Mouse (Mus musculus): ENCODE measurements around the gene Kcnma1.

Gene Kcnma1

DNA sequence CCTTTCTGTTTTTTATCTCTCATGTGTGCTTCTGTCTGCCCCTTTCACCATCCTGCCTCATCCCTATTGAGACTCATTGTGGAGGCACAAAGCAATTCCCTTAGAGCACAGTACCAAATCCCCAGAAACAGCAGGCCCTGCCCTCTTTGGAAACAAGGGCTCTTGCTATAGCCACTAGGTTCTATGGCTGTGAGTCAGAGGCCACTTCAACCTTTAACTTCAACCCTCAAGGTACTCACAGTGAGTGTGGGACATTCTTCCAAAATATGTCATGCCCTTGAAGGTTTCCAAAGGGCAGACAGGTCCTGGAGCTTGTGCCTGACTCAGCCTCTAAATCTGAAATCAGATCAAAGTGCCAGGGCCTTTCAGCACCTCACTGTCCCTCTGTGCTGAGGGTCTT, 272.8 kb downstream of the Kcnma1 start:
- ChIA-PET CTCF (no interaction called here), POLR2A (no interaction called here)

DNA sequence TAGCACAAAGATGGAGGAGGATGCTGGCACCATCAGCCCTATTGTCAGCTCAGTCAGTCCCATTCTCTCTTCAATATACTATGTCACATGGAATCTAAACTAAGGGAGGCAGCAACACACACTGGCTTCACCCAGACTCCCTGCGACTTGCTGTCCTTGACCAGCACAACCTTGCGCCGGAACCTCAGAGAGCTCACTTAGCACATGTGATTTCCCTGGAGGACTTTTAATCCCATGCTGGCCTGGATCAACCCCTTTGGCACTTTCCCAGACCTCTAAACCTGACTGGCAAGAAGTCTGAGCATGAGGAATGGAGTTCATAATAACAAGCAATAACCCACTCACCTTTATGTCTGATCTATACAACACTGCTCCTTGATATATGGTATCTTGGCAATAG, 280.1 kb downstream of the Kcnma1 start:
- ChIA-PET CTCF (no interaction called here), POLR2A (no interaction called here)

DNA sequence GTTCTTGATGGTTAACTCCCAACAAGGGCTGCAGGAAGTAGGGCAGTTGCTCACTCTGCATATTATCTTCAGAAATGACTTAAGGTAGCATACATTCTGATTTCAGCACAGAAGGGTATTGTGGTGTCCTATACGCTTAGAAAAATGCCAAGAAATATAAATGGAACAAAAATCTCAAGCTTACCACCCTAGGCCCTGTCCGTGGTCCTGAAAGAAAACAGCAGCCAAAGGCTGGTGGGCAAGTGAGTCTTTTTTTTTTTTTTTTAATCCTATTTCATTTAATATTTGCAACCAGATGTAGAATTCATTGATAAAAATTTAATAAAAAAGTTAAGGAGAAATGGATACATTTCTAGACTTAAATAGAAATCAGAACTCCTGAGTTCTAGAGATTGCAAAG, 284.9 kb downstream of the Kcnma1 start:
- POLR2A ChIA-PET: no interaction called here
- CTCF ChIA-PET: interaction anchor here in 2 of 4 experiments (0.6 to 0.7 kb wide), 2 partner anchors 500 to 1071 kb away, joined by 3 to 4 read pairs; no protein-coding TSS in a partner anchor

DNA sequence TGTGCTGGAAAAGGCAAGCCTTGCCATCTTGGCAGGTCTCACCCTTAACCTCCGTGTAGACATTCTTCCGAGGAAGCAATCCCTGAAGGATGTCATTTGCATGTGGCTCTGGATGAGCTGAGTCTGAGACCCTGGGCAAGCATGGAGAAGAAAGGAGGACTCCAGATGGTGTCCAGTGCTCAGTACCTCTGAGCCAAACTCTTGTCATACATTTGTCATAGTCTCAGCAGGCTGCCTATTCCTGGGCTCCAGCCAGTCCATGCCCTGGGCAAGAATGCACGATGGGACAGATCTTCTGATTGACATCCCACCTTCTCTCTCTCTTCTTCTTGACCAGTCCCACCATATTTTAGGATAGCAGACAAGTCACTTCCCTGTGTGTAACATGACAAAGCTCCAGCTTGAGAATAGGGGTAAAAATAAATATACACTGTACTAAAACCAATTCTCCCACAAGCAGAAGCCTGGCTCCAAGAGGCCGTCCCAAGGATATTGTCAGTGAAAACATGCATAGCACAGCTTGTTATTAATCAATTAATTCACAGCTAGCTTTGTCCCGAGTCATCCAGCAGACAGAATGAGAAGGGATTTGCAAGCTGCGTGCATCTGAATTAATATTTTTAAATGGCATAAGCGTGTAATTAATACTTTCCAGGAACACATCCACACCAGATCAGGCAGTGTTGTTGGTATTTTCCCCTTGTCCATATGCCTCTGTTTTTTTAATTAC, 290.4 kb downstream of the Kcnma1 start:
- CTCF ChIA-PET: no interaction called here

DNA sequence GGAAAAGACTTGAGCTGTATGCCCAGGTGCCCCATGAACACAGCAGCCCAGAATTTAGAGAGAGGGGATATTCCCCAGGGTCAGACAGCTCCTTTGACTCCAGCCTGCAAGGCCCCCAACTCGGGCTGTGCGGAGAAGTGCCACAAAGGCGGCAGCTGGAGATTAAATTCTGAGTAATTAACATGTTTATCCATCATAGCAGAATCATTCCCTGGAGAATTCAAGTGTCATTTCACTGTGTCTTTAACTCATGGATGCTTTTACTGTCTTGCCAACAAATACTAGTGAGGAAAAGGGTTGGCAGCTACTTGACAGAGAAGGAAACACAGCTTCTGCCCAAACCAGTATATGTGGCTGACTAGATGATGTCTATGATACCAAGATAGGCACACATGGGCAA, 295.0 kb downstream of the Kcnma1 start:
- POLR2A ChIA-PET: no interaction called here
- CTCF ChIA-PET: no interaction called here

More for the DNA sequence above, 290.4 kb downstream of the Kcnma1 start:
- POLR2A ChIA-PET: interaction anchor here in 1 of 4 experiments (0.6 kb wide), 1 partner anchor 28 kb away, joined by 3 read pairs; no protein-coding TSS in a partner anchor

DNA sequence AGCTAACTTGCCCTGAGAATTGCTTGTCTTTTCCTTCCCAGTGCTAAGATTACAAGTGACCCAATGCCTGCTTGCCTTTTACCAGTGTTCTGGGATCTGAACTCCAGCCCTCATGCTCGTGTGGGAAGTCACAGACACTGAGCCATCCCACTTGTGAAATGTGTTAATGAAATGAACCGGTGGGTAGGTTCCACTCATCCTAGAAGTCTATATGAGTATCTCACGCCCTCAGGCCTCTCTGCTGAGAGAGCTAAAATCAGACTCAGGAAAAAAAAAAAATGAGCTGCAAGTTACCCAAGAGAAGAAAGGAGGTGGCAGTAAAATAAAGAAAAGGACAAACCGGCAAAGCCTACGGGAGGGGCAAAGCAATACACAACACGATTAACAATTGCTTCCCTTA, 295.6 kb downstream of the Kcnma1 start:
- ChIA-PET CTCF (no interaction called here), POLR2A (no interaction called here)

DNA sequence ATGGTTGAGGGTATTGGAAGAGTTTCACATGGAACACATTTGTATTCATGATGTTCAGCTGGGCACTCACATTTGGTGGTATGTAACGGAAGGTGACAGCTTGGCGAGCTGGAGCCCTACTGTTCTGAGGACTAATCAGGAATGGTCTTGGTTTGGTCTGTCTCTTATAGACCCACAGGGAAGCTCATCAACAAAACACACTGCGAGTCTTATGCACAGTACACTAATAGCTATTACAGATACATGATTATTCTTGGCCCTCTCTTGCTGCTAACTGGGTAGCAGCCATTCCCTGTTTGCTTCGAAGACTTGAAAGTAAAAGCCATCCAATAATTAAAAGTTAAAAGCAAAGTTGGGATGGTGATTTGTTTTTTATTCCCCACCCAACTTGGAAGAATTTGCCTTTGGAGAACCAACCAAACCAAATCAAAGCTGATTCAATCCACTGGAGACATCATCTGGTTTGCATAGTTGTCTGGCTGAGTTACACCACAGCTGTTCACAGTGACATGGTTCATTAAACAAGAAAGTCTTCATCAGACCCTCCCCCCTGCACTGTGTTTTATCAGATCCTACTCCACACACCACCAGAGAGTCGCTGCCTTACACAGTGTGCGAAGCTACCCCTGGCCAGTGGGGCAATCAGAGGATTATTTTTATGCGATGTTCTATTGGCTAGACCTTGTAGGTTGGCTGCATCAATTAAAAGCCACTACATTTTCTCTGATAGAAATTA, 299.7 kb downstream of the Kcnma1 start:
- POLR2A ChIA-PET: no interaction called here
- CTCF ChIA-PET: no interaction called here

DNA sequence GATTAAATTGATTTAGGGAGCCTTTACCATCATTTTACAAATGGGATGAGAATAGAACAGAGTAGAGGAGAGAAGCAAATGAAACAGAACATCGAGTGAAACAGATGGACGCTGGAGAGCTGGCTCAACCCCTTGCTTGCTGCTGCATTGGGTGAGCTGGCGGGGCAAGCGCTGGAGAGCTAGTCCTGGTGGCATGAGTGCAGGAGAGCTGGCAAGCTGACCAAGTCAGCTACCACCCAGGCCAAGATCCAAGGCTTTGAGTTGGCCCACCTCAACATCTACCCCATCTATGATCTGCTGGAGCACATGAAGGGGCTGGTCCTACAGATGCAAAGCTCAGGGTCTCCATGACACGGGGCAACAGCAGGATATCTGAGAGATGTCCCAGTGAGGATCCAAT, 301.4 kb downstream of the Kcnma1 start:
- ChIA-PET CTCF (no interaction called here), POLR2A (no interaction called here)

DNA sequence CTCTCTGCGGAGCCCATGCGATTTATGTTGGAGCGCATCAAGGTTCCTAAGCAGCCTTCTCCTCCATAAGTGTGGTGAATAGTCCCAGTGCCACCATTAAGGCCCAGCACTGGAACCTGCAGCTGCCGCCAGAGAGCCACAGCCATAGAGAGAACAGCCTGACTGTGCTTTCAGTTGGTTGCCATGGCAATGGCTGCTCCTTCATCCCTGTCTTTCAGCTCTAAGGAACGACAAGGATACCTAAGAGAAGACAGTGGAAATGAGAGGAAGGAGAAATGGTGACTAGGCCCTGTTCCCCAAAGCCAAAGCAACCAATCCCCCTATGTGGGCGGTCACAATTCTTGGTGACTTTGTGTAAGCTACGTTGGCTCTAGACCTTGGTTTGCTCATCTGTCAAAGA, 303.3 kb downstream of the Kcnma1 start:
- ChIA-PET CTCF (no interaction called here), POLR2A (no interaction called here)

DNA sequence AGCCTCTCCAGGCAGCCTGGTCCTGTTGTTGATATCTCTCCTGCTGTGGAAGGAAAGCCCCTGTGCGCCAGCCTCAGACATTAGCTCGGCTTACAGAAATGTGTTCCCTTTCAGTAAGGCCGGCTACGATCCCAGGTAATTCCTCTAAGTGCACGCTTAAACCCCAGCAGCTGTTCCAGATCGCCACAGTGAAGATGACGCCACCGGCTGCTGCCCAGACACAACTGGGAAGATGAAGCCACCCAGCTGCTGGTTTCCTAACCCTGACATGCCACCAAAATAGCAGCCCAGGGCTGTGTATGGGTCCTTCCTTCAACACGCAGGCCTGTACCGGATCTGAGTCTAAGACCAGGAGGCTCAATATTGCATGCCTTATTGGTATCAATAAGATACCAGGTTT, 307.5 kb downstream of the Kcnma1 start:
- CTCF ChIA-PET: no interaction called here

DNA sequence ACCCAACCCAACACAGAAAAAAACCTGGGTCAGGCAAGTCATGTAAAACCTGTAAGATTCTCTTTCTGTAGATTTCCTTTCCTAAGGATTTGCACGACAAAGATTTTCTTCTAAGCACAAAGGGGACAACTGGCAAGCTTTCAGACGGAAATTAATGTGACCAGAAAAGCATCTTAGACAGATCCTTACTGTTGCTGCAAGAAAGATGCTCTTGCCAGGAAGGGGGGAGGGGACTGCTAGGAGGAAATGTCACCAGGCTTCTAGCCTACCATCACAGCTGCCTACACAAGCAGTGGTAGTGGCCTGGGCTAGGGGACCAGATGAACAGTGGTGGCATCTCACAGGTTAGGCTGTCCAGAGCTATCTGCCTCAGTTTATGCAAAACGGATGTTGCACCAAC, 308.6 kb downstream of the Kcnma1 start:
- ChIA-PET CTCF (no interaction called here), POLR2A (no interaction called here)

More for the DNA sequence above, 307.5 kb downstream of the Kcnma1 start:
- POLR2A ChIA-PET: no interaction called here

DNA sequence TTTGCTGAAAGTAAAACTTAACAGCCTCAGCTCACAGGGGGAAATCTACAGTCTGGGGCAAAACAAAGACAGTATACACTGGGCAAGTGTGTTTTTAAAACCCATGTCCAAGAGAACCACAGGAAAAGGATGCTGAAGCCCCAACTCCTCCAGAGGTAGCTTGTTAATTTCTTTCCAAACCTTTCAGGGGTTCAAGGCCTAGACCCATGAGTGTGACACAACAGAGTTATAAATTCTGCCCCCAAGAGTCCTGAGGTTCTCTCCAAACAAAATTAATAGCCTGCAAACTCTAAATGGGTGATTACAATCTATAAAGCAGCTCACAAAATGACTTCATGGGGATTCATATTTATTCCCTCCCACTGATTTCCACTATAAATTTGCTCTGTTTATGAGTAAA, 310.0 kb downstream of the Kcnma1 start:
- ChIA-PET CTCF (no interaction called here), POLR2A (no interaction called here)

DNA sequence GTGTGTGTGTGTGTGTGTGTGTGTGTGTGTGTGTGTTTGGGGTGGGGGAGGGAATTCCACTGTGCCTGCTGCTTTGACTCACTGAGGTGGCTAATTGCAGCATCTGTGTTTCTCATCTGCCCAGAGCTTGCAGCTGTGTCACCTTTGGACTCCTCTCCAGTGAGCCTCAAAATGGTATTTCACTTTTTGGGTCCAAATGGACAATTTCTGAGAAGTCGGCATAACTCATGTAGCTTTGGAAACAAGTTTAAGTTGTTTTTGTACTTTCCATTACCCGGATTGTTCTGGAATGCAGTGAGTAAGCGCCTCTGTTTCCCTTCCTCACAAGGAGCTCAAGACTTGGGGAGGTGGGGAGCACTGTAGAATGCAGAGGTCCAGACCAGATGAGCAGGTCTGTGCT, 317.9 kb downstream of the Kcnma1 start:
- POLR2A ChIA-PET: interaction anchor here in 3 of 4 experiments (0.6 to 0.7 kb wide), 5 partner anchors 12 to 723 kb away, joined by 3 to 11 read pairs (median 4); no protein-coding TSS in a partner anchor
- CTCF ChIA-PET: interaction anchor here in 1 of 4 experiments (0.6 kb wide), 1 partner anchor 213 kb away, joined by 3 read pairs; no protein-coding TSS in a partner anchor

DNA sequence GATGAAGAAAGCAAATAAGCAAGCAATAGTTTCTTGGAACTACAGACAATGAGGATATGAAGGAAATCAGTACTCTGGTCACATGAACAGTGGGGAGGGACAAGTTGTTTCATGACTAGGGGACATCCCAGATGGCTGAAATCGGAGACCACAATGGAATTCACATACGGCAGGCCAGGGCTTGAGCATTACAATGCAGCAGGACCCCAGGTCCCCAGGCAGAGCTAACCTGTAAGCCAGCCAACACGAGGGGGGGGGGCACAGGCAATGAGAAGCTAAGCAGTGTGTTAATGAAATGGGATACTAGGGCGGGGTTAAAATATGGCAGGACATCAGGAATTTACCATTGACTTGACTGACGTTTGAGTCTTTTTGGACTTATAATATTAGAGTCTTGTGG, 324.6 kb downstream of the Kcnma1 start:
- CTCF ChIA-PET: interaction anchor here in 1 of 4 experiments (1.1 kb wide), 1 partner anchor 10 kb away, joined by 4 read pairs; no protein-coding TSS in a partner anchor
- POLR2A ChIA-PET: no interaction called here

DNA sequence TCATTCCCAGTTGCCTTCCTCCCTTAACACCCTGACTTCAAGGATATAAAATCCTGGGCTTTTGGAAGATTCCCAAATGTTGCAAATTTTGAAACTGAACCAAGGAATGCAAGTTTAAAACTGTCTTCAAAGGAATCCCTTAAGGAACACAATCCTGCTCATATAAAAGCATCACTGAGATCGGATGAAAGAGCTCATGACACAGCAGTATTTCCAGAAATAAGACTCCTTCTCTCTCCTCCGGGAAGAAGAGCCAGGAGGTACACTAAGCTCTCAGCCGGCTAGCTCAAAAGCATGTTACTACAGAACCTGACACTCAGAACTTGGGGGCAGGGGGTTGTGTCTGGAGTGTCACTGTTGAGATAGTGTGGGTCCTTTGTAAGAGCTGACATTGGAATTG, 325.8 kb downstream of the Kcnma1 start:
- POLR2A ChIA-PET: no interaction called here
- CTCF ChIA-PET: interaction anchor here in 2 of 4 experiments (0.5 to 1.4 kb wide), 3 partner anchors 8 to 371 kb away, joined by 3 to 4 read pairs (median 4); no protein-coding TSS in a partner anchor

DNA sequence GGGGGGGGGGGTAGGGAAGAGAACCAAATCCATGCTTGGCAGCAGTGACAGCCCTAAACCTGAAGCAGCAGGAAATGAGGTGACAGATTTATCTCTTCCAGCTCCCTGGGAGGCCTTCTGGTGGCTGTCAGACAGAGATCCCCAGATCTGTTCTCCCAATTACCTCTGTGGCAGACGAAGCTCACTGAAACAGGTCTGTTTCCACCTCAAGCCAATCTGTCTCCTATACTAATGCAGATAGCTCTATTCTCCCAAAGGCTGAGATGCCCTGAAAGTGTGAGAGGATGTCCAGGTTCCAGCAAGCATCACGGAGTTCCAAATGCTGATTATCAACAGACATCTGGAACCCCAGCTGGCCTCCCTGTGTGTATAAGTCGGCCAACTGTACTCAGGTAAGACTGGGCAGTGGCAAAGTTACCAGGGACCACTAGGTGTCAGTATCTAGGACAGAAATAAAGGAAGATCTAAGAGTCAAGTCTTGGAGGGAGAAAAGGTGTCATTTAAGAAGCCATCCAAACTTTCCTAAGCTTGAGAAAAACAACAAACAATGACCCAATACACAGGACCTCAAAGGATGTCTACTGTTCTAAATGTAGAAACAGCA, 329.7 kb downstream of the Kcnma1 start:
- CTCF ChIA-PET: interaction anchor here in 1 of 4 experiments (0.9 kb wide), 1 partner anchor 375 kb away, joined by 3 read pairs; no protein-coding TSS in a partner anchor

DNA sequence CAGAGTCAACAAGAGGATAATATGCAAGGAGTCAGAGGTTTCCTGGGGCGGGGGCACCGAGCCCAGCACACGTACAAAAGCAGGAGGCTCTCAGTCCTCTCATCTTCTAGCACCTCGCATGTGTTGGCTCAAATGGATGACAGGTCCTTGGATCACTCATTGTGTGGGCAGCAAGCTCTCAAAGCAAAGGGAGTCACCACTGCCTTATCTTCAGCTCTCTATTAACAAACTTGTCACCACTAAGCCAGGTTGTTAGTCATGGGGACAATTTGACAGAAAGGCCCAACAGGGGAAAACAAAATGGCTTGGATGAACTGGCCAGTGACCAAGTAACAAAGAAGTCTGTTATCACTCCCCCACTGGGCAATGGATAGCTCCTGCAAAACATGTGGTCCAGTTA, 331.5 kb downstream of the Kcnma1 start:
- CTCF ChIA-PET: no interaction called here
- POLR2A ChIA-PET: no interaction called here

More for the DNA sequence above, 329.7 kb downstream of the Kcnma1 start:
- POLR2A ChIA-PET: interaction anchor here in 2 of 4 experiments (0.6 kb wide), 2 partner anchors 12 to 1970 kb away, joined by 4 to 11 read pairs; partner anchors contain the start of gene Dupd1 (in 1 of the 2)

DNA sequence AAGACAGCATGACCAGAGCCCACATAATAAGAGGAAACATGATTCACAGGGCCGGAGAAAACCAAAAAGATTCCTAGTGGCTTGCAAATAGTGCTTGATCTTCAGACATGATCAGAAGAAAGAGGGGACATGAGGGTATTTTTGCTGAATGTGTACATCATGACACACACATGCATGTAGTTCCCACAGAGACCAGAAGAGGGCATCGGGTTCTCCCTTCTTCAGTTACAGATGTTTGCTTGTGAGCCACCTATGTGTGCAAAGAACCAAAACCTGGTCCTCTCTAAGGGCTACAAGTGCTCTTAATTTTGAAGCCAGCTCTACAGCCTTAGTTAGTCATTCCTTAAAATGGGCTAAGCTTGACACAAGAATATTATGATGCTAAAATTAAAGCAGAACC, 334.9 kb downstream of the Kcnma1 start:
- ChIA-PET CTCF (interaction anchor here in 1 of 4 experiments (1.4 kb wide), 1 partner anchor 10 kb away, joined by 4 read pairs; no protein-coding TSS in a partner anchor), POLR2A (no interaction called here)

DNA sequence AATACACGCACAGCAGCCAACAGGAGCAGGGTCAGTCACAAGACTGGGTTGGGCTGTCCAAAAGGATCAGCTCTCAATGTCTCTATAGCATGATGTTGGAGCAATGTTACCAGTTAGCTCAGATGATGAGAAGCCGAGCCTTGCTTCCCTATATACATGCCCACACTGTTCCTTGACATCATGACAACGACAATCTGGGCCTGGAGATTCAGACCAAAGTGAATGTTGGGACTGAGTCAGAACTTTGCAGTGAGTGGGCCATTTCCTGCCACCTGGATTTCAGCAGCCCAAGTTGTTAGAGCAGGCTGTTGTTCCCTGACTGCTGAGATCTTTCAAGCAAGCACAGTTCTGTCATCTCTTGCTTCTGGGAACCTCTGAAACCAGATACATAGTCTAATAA, 347.9 kb downstream of the Kcnma1 start:
- CTCF ChIA-PET: no interaction called here
- POLR2A ChIA-PET: no interaction called here

DNA sequence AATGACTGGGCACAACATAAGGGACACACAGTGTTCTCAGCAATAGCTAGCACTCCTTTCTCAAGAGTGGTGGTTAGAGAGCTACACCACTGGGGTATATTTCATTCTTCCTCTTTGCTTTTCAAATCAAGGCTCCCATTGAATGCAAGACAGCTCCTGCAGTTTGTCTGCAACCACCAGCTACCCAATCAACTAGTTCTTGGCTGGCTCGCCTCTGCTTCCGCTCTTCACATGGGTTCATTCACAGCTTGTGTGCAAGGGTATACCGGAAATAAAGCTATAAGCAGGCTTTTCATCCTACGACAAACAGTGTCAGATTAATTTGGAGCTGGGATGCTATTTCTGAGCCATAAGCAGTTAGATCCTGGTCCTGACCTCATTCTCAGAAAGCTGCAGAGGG, 362.6 kb downstream of the Kcnma1 start:
- ChIA-PET CTCF (interaction anchor here in 1 of 4 experiments (0.6 kb wide), 1 partner anchor 446 kb away, joined by 4 read pairs; no protein-coding TSS in a partner anchor), POLR2A (interaction anchor here in 1 of 4 experiments (0.7 kb wide), 2 partner anchors 88 to 178 kb away, joined by 3 read pairs; no protein-coding TSS in a partner anchor)
